Mouse (Mus musculus): ENCODE data around the gene Olfr1130. TPM values are rescaled to one million over a fixed set of nuclear protein-coding genes. Genes with fewer than 3 reads are reported as not detected.
"Not testable (repeated sequence)": the region's sequence is repeated elsewhere in the genome, so short reads cannot be mapped to it uniquely, and the experiment has no call there.

The Olfr1130 gene
- not detected in 2 replicates for total RNA-seq (2015; ENCODE audit: low replicate concordance)
- not detected in 2 replicates for total RNA-seq (2017; ENCODE audit: low replicate concordance)

- ATAC-seq (replicated peaks; ENCODE audit: low FRiP score, poor library complexity, severe bottlenecking): not testable (repeated sequence)
Measured at GRCm38 (mm10) chr2:87605912-87606311, at the start of gene Olfr1130. Olfr1130 (plus strand) TSS chr2:87606212.

- not testable (repeated sequence) for ATAC-seq (replicated peaks; ENCODE audit: low FRiP score, poor library complexity, severe bottlenecking)
Measured at GRCm38 (mm10) chr2:87573602-87574001, 32.4 kb upstream of the Olfr1130 start, which contains the start of gene Olfr1129. Olfr1129 (plus strand) TSS chr2:87573902.

GRCm38 (mm10) chr2:87626804-87627203 lies 20.8 kb downstream of the Olfr1130 start, which contains the start of gene Olfr1131:
Olfr1131 (plus strand) TSS chr2:87627104.
- no peak for ATAC-seq (replicated peaks; ENCODE audit: low FRiP score, poor library complexity, severe bottlenecking)

GRCm38 (mm10) chr2:87637435-87637834 lies 31.4 kb downstream of the Olfr1130 start, which contains the start of gene Olfr1132:
Olfr1132 (minus strand) TSS chr2:87637535.
- no peak for ATAC-seq (replicated peaks; ENCODE audit: low FRiP score, poor library complexity, severe bottlenecking)

GRCm38 (mm10) chr2:87642441-87642840 lies 36.4 kb downstream of the Olfr1130 start:
- no peak for ATAC-seq (replicated peaks; ENCODE audit: low FRiP score, poor library complexity, severe bottlenecking)

DNA sequence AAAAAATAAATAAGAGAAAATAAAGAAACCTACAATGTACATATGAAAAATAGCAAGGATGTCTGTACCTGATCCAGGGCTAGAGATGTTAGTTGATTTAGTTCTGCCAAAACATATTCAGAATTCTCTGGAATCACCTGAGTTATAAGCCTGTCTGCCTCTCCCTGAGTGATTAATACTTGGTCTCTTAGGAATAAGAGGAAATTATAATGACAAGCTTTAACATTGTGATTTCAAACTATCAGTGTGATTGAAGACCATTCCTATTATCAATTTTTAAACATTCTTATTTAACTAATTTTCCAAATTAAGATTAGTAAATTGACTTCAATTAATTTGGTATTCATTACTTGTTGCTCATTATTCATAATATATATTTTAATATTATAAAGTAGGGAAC lies 41.3 kb downstream of the Olfr1130 start, which contains the start of gene Olfr1133:
Olfr1133 (minus strand) TSS at position 101 of the 400 bp plus-strand sequence.
- ATAC-seq (replicated peaks; ENCODE audit: low FRiP score, poor library complexity, severe bottlenecking): no peak

DNA sequence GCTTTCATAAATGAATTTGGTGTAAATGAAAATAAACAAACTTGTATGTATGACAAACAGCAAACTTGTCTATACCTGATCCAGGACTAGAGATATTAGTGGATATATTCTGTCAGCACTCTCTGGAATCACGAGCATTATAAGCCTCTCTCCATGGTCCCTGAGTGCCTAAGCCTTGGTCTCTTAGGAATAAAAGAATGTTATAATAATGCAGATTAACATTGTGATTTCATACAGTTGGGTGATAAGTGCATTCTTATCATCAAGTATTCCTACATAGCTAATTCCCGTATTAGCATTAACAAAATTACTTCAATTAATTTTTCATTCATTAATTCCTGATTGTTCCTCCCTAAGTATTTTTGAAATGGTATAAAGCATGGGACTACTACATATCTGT lies 52.3 kb downstream of the Olfr1130 start, which contains the start of gene Olfr1134:
Olfr1134 (minus strand) TSS at position 101 of the 400 bp plus-strand sequence.
- no peak for ATAC-seq (replicated peaks; ENCODE audit: low FRiP score, poor library complexity, severe bottlenecking)

Other genes starting within 250 kb of the Olfr1130 start
- gene Olfr1121, start 236.3 kb upstream of the Olfr1130 start, total RNA-seq (2015; ENCODE audit: low replicate concordance): not detected in 2 replicates
- gene Olfr1121, start 236.3 kb upstream of the Olfr1130 start, total RNA-seq (2017; ENCODE audit: low replicate concordance): not detected in 2 replicates
- gene Olfr1122, start 220.4 kb upstream of the Olfr1130 start, total RNA-seq (2015; ENCODE audit: low replicate concordance): not detected in 2 replicates
- gene Olfr1122, start 220.4 kb upstream of the Olfr1130 start, total RNA-seq (2017; ENCODE audit: low replicate concordance): 0.09 TPM in 1 of 2 replicates, not detected in the other
- gene Olfr1123, start 189.6 kb upstream of the Olfr1130 start, total RNA-seq (2015; ENCODE audit: low replicate concordance): not detected in 2 replicates
- gene Olfr1123, start 189.6 kb upstream of the Olfr1130 start, total RNA-seq (2017; ENCODE audit: low replicate concordance): not detected in 2 replicates
- not detected in 2 replicates for gene Olfr1124, start 175.9 kb upstream of the Olfr1130 start, total RNA-seq (2015; ENCODE audit: low replicate concordance)
- not detected in 2 replicates for gene Olfr1124, start 175.9 kb upstream of the Olfr1130 start, total RNA-seq (2017; ENCODE audit: low replicate concordance)
- gene Olfr1126, start 152.2 kb upstream of the Olfr1130 start, total RNA-seq (2015; ENCODE audit: low replicate concordance): not detected in 2 replicates
- gene Olfr1126, start 152.2 kb upstream of the Olfr1130 start, total RNA-seq (2017; ENCODE audit: low replicate concordance): 2.6 TPM in 1 of 2 replicates, not detected in the other
- not detected in 2 replicates for gene Pramel7, start 109.1 kb upstream of the Olfr1130 start, total RNA-seq (2015; ENCODE audit: low replicate concordance)
- not detected in 2 replicates for gene Pramel7, start 109.1 kb upstream of the Olfr1130 start, total RNA-seq (2017; ENCODE audit: low replicate concordance)
- not detected in 2 replicates for gene Pramel6, start 99.6 kb upstream of the Olfr1130 start, total RNA-seq (2015; ENCODE audit: low replicate concordance)
- not detected in 2 replicates for gene Pramel6, start 99.6 kb upstream of the Olfr1130 start, total RNA-seq (2017; ENCODE audit: low replicate concordance)
- 1.5 TPM in 1 of 2 replicates, not detected in the other for gene Olfr153, start 74.4 kb upstream of the Olfr1130 start, total RNA-seq (2015; ENCODE audit: low replicate concordance)
- gene Olfr153, start 74.4 kb upstream of the Olfr1130 start, total RNA-seq (2017; ENCODE audit: low replicate concordance): not detected in 2 replicates
- gene Olfr1128, start 60.7 kb upstream of the Olfr1130 start, total RNA-seq (2015; ENCODE audit: low replicate concordance): not detected in 2 replicates
- gene Olfr1128, start 60.7 kb upstream of the Olfr1130 start, total RNA-seq (2017; ENCODE audit: low replicate concordance): not detected in 2 replicates
- not detected in 2 replicates for gene Olfr1129, start 32.3 kb upstream of the Olfr1130 start, total RNA-seq (2015; ENCODE audit: low replicate concordance)
- gene Olfr1129, start 32.3 kb upstream of the Olfr1130 start, total RNA-seq (2017; ENCODE audit: low replicate concordance): not detected in 2 replicates
- gene Olfr1131, start 20.9 kb downstream of the Olfr1130 start, total RNA-seq (2015; ENCODE audit: low replicate concordance): not detected in 2 replicates
- not detected in 2 replicates for gene Olfr1131, start 20.9 kb downstream of the Olfr1130 start, total RNA-seq (2017; ENCODE audit: low replicate concordance)
- not detected in 2 replicates for gene Olfr1132, start 31.3 kb downstream of the Olfr1130 start, total RNA-seq (2015; ENCODE audit: low replicate concordance)
- gene Olfr1132, start 31.3 kb downstream of the Olfr1130 start, total RNA-seq (2017; ENCODE audit: low replicate concordance): 0.85 TPM in 1 of 2 replicates, not detected in the other
- not detected in 2 replicates for gene Olfr1133, start 41.2 kb downstream of the Olfr1130 start, total RNA-seq (2015; ENCODE audit: low replicate concordance)
- gene Olfr1133, start 41.2 kb downstream of the Olfr1130 start, total RNA-seq (2017; ENCODE audit: low replicate concordance): not detected in 2 replicates
- gene Olfr1134, start 52.2 kb downstream of the Olfr1130 start, total RNA-seq (2015; ENCODE audit: low replicate concordance): not detected in 2 replicates
- gene Olfr1134, start 52.2 kb downstream of the Olfr1130 start, total RNA-seq (2017; ENCODE audit: low replicate concordance): not detected in 2 replicates
- gene Olfr1135, start 67.5 kb downstream of the Olfr1130 start, total RNA-seq (2015; ENCODE audit: low replicate concordance): not detected in 2 replicates
- not detected in 2 replicates for gene Olfr1135, start 67.5 kb downstream of the Olfr1130 start, total RNA-seq (2017; ENCODE audit: low replicate concordance)
- not detected in 2 replicates for gene Olfr1136, start 87.7 kb downstream of the Olfr1130 start, total RNA-seq (2015; ENCODE audit: low replicate concordance)
- gene Olfr1136, start 87.7 kb downstream of the Olfr1130 start, total RNA-seq (2017; ENCODE audit: low replicate concordance): not detected in 2 replicates
- gene Olfr1137, start 107.0 kb downstream of the Olfr1130 start, total RNA-seq (2015; ENCODE audit: low replicate concordance): not detected in 2 replicates
- 0.98 TPM in 1 of 2 replicates, not detected in the other for gene Olfr1137, start 107.0 kb downstream of the Olfr1130 start, total RNA-seq (2017; ENCODE audit: low replicate concordance)
- gene Olfr1138, start 133.8 kb downstream of the Olfr1130 start, total RNA-seq (2015; ENCODE audit: low replicate concordance): not detected in 2 replicates
- gene Olfr1138, start 133.8 kb downstream of the Olfr1130 start, total RNA-seq (2017; ENCODE audit: low replicate concordance): not detected in 2 replicates
- gene Olfr1140, start 137.5 kb downstream of the Olfr1130 start, total RNA-seq (2015; ENCODE audit: low replicate concordance): not detected in 2 replicates
- gene Olfr1140, start 137.5 kb downstream of the Olfr1130 start, total RNA-seq (2017; ENCODE audit: low replicate concordance): not detected in 2 replicates
- gene Olfr1141, start 147.8 kb downstream of the Olfr1130 start, total RNA-seq (2015; ENCODE audit: low replicate concordance): not detected in 2 replicates
- gene Olfr1141, start 147.8 kb downstream of the Olfr1130 start, total RNA-seq (2017; ENCODE audit: low replicate concordance): not detected in 2 replicates
- not detected in 2 replicates for gene Olfr152, start 173.3 kb downstream of the Olfr1130 start, total RNA-seq (2015; ENCODE audit: low replicate concordance)
- gene Olfr152, start 173.3 kb downstream of the Olfr1130 start, total RNA-seq (2017; ENCODE audit: low replicate concordance): 2.4 TPM in 1 of 2 replicates, not detected in the other
- gene Olfr1143, start 194.4 kb downstream of the Olfr1130 start, total RNA-seq (2015; ENCODE audit: low replicate concordance): not detected in 2 replicates
- gene Olfr1143, start 194.4 kb downstream of the Olfr1130 start, total RNA-seq (2017; ENCODE audit: low replicate concordance): not detected in 2 replicates
- not detected in 2 replicates for gene Olfr1145, start 203.6 kb downstream of the Olfr1130 start, total RNA-seq (2015; ENCODE audit: low replicate concordance)
- not detected in 2 replicates for gene Olfr1145, start 203.6 kb downstream of the Olfr1130 start, total RNA-seq (2017; ENCODE audit: low replicate concordance)
- gene Olfr1148, start 224.3 kb downstream of the Olfr1130 start, total RNA-seq (2015; ENCODE audit: low replicate concordance): not detected in 2 replicates
- gene Olfr1148, start 224.3 kb downstream of the Olfr1130 start, total RNA-seq (2017; ENCODE audit: low replicate concordance): not detected in 2 replicates
- gene Olfr1150-ps1, start 237.8 kb downstream of the Olfr1130 start, total RNA-seq (2015; ENCODE audit: low replicate concordance): not detected in 2 replicates
- 0.09 TPM in 1 of 2 replicates, not detected in the other for gene Olfr1150-ps1, start 237.8 kb downstream of the Olfr1130 start, total RNA-seq (2017; ENCODE audit: low replicate concordance)
- not detected in 2 replicates for gene Olfr1151, start 249.7 kb downstream of the Olfr1130 start, total RNA-seq (2015; ENCODE audit: low replicate concordance)
- gene Olfr1151, start 249.7 kb downstream of the Olfr1130 start, total RNA-seq (2017; ENCODE audit: low replicate concordance): 0.56 TPM in 1 of 2 replicates, not detected in the other